Mouse (Mus musculus) CH12.LX (cell line): ENCODE measurements around the gene Cytip. TPM values are rescaled to one million over a fixed set of nuclear protein-coding genes. Genes with fewer than 3 reads are reported as not detected.
A peak's percentile ranks its signal among the peaks of the same experiment; 100 is the strongest.

ENCODE experiments used
- DNase-seq: peaks from one replicate; pipeline ENCODE4 v3.0.0-alpha.2; 2013; ENCODE audit errors: extremely low read depth
- H3K27ac ChIP-seq: 2 replicates; pipeline ENCODE4 v1.5.1; 2012; ENCODE audit warnings: low read depth, mild to moderate bottlenecking, control low read depth, moderate library complexity; ENCODE audit not compliant: insufficient read depth
- H3K27me3 ChIP-seq: replicated peaks from 2 replicates; pipeline ENCODE3; 2012; ENCODE audit warnings: inconsistent platforms
- H3K36me3 ChIP-seq, 2 experiments: replicated peaks in 1 of 2; 2 replicates each; pipeline versions ENCODE3 to v1.6.1; 2012; ENCODE audit warnings: inconsistent platforms in 1 of 2, low read length in 1 of 2, mild to moderate bottlenecking in 1 of 2, mixed read lengths in 1 of 2, moderate library complexity in 1 of 2; ENCODE audit not compliant: control insufficient read depth in 1 of 2, insufficient read depth in 1 of 2
- H3K4me1 ChIP-seq, 2 experiments: 2 replicates each; pipeline ENCODE4 v1.6.1; 2012; ENCODE audit warnings: inconsistent platforms in 1 of 2, moderate library complexity in 1 of 2; ENCODE audit not compliant: insufficient read depth in 2 of 2, control insufficient read depth in 1 of 2
- H3K4me2 ChIP-seq: 2 replicates; pipeline ENCODE4 v1.6.1; 2012; ENCODE audit warnings: low read depth, mild to moderate bottlenecking, control low read depth; ENCODE audit not compliant: poor library complexity, insufficient read depth, severe bottlenecking
- H3K4me3 ChIP-seq, 3 experiments: fragments of 150-350 bp in 1 of 3; sonication (generic) in 1 of 3; replicated peaks in 1 of 3; 2 replicates each; pipeline versions ENCODE3 to v1.5.1; 2011 to 2012; ENCODE audit warnings: low read depth in 2 of 3, low read length in 2 of 3, mild to moderate bottlenecking in 2 of 3, moderate library complexity in 2 of 3, control low read depth in 1 of 3, improper control_type of control experiment in 1 of 3, inconsistent platforms in 1 of 3, mixed read lengths in 1 of 3; ENCODE audit not compliant: poor library complexity in 1 of 3
- H3K79me2 ChIP-seq: replicated peaks from 2 replicates; pipeline ENCODE4 v1.6.1; 2012; ENCODE audit warnings: mild to moderate bottlenecking, moderate library complexity; ENCODE audit not compliant: control insufficient read depth, poor library complexity, insufficient read depth, severe bottlenecking; ENCODE audit errors: extremely low read depth
- H3K9ac ChIP-seq: 2 replicates; pipeline ENCODE4 v1.6.1; 2012; ENCODE audit warnings: low read depth, mild to moderate bottlenecking, control low read depth, moderate library complexity; ENCODE audit not compliant: insufficient read depth
- H3K9me3 ChIP-seq: replicated peaks from 2 replicates; pipeline ENCODE3; 2012; ENCODE audit warnings: low read length, inconsistent platforms, mixed read lengths
- BHLHE40 ChIP-seq: IDR thresholded peaks from 2 replicates; pipeline ENCODE4 v1.6.1; 2011; ENCODE audit warnings: mild to moderate bottlenecking, low read depth, low read length, improper control_type of control experiment
- CHD1 ChIP-seq: IDR thresholded peaks from 2 replicates; pipeline ENCODE4 v1.6.1; 2012; ENCODE audit warnings: low read depth, low read length, improper control_type of control experiment, inconsistent platforms
- CHD2 ChIP-seq: IDR thresholded peaks from 2 replicates; pipeline ENCODE4 v1.6.1; 2011; ENCODE audit warnings: low read length, improper control_type of control experiment
- E2F4 ChIP-seq: IDR thresholded peaks from 2 replicates; pipeline ENCODE4 v1.6.1; 2011; ENCODE audit warnings: low read depth, low read length, improper control_type of control experiment; ENCODE audit not compliant: insufficient replicate concordance
- ELF1 ChIP-seq: IDR thresholded peaks from 2 replicates; pipeline ENCODE4 v1.6.1; 2014; ENCODE audit warnings: low read depth, mild to moderate bottlenecking, inconsistent platforms, low read length, improper control_type of control experiment
- EP300 ChIP-seq: IDR thresholded peaks from 2 replicates; pipeline ENCODE4 v1.6.1; 2011; ENCODE audit warnings: low read length, improper control_type of control experiment
- ETS1 ChIP-seq: conservative IDR thresholded peaks from 2 replicates; pipeline ENCODE4 v1.6.1; 2012; ENCODE audit warnings: low read depth, mild to moderate bottlenecking, inconsistent platforms, low read length, improper control_type of control experiment, moderate library complexity
- HCFC1 ChIP-seq: IDR thresholded peaks from 2 replicates; pipeline ENCODE4 v1.6.1; 2012; ENCODE audit warnings: low read depth, mild to moderate bottlenecking, inconsistent platforms, low read length, improper control_type of control experiment
- IRF4 ChIP-seq: IDR thresholded peaks from 2 replicates; pipeline ENCODE4 v1.6.1; 2014; ENCODE audit warnings: low read depth, mild to moderate bottlenecking, inconsistent platforms, low read length, improper control_type of control experiment
- JUN ChIP-seq: IDR thresholded peaks from 2 replicates; pipeline ENCODE4 v1.6.1; 2011; ENCODE audit warnings: low read depth, mild to moderate bottlenecking, low read length, improper control_type of control experiment, moderate library complexity; ENCODE audit not compliant: insufficient read depth
- JUND ChIP-seq: conservative IDR thresholded peaks from 2 replicates; pipeline ENCODE4 v1.6.1; 2011; ENCODE audit warnings: low read depth, low read length, improper control_type of control experiment
- MAFK ChIP-seq: IDR thresholded peaks from 2 replicates; pipeline ENCODE4 v1.6.1; 2011; ENCODE audit warnings: low read length, improper control_type of control experiment; ENCODE audit not compliant: insufficient replicate concordance
- MAX ChIP-seq: IDR thresholded peaks from 2 replicates; pipeline ENCODE4 v1.6.1; 2011; ENCODE audit warnings: low read length, improper control_type of control experiment
- MEF2A ChIP-seq: IDR thresholded peaks from 2 replicates; pipeline ENCODE4 v1.6.1; 2014; ENCODE audit warnings: low read depth, mild to moderate bottlenecking, inconsistent platforms, low read length, improper control_type of control experiment, borderline replicate concordance
- MXI1 ChIP-seq: IDR thresholded peaks from 2 replicates; pipeline ENCODE4 v1.6.1; 2011; ENCODE audit warnings: mild to moderate bottlenecking, low read depth, low read length, improper control_type of control experiment
- NELFE ChIP-seq: IDR thresholded peaks from 2 replicates; pipeline ENCODE4 v1.6.1; 2011; ENCODE audit warnings: low read depth, low read length, improper control_type of control experiment
- PAX5 ChIP-seq: IDR thresholded peaks from 2 replicates; pipeline ENCODE4 v1.6.1; 2012; ENCODE audit warnings: low read length, inconsistent platforms, mixed read lengths
- POLR2A ChIP-seq: IDR thresholded peaks from 2 replicates; pipeline ENCODE4 v1.6.1; 2011; ENCODE audit warnings: low read depth, mild to moderate bottlenecking, improper control_type of control experiment, low read length
- POLR2AphosphoS2 ChIP-seq: IDR thresholded peaks from 2 replicates; pipeline ENCODE4 v1.6.1; 2011; ENCODE audit warnings: low read depth, low read length, improper control_type of control experiment
- RAD21 ChIP-seq: IDR thresholded peaks from 2 replicates; pipeline ENCODE4 v1.6.1; 2011; ENCODE audit warnings: low read depth, mild to moderate bottlenecking, low read length, improper control_type of control experiment, moderate library complexity
- SMC3 ChIP-seq: IDR thresholded peaks from 2 replicates; pipeline ENCODE4 v1.6.1; 2011; ENCODE audit warnings: low read depth, low read length, improper control_type of control experiment
- TBP ChIP-seq: conservative IDR thresholded peaks from 2 replicates; pipeline ENCODE4 v1.6.1; 2011; ENCODE audit warnings: low read depth, low read length, improper control_type of control experiment
- UBTF ChIP-seq: IDR thresholded peaks from 2 replicates; pipeline ENCODE4 v1.6.1; 2012; ENCODE audit warnings: low read depth, mild to moderate bottlenecking, inconsistent platforms, low read length, improper control_type of control experiment, moderate library complexity
- USF1 ChIP-seq: IDR thresholded peaks from 2 replicates; pipeline ENCODE4 v1.6.1; 2014; ENCODE audit warnings: low read depth, mild to moderate bottlenecking, inconsistent platforms, low read length, improper control_type of control experiment
- ZC3H11A ChIP-seq: IDR thresholded peaks from 2 replicates; pipeline ENCODE4 v1.6.1; 2012; ENCODE audit warnings: low read depth, mild to moderate bottlenecking, inconsistent platforms, low read length, improper control_type of control experiment
- ZKSCAN1 ChIP-seq: IDR thresholded peaks from 2 replicates; pipeline ENCODE4 v1.6.1; 2012; ENCODE audit warnings: low read depth, inconsistent platforms, low read length, improper control_type of control experiment, borderline replicate concordance
- ZMIZ1 ChIP-seq: IDR thresholded peaks from 2 replicates; pipeline ENCODE4 v1.6.1; 2012; ENCODE audit warnings: low read depth, mild to moderate bottlenecking, inconsistent platforms, low read length, improper control_type of control experiment
- dilution Hi-C: fragments of 300-500 bp; cut with MboI; formaldehyde crosslinking; loops from 2 replicates; pipeline ENCODE4 v1.14.3; 2020; ENCODE audit warnings: low sequenced_read_pairs; ENCODE audit not compliant: extremely low pct_unique_long_range_greater_than_20kb, extremely low pct_ligation_motif_present
- in situ Hi-C: fragments of 300-500 bp; cut with MboI; formaldehyde crosslinking; loops from 3 replicates; pipeline ENCODE4 v1.14.3; 2019; ENCODE audit warnings: low sequenced_read_pairs, low pct_ligation_motif_present, low pct_unique_long_range_greater_than_20kb, mixed read lengths
- polyA plus RNA-seq: library from polyadenylated mRNA; unstranded; fragments of >175 nt; gene quantifications from 2 replicates; pipeline ENCODE4 v1.2.1, GENCODE M21; 2012; ENCODE audit warnings: low read depth; ENCODE audit not compliant: insufficient read length
- total RNA-seq, 2 experiments: library from RNA; depleted of rRNA; stranded (reverse); fragments of 300-350 nt in 1 of 2; fragments of >200 nt in 1 of 2; gene quantifications; 2 replicates each; pipeline ENCODE4 v1.2.3; 2012 to 2014

Gene Cytip
- total and polyA plus RNA-seq, 3 experiments = 43.1 to 61.3 (median 55.9) TPM

DNA sequence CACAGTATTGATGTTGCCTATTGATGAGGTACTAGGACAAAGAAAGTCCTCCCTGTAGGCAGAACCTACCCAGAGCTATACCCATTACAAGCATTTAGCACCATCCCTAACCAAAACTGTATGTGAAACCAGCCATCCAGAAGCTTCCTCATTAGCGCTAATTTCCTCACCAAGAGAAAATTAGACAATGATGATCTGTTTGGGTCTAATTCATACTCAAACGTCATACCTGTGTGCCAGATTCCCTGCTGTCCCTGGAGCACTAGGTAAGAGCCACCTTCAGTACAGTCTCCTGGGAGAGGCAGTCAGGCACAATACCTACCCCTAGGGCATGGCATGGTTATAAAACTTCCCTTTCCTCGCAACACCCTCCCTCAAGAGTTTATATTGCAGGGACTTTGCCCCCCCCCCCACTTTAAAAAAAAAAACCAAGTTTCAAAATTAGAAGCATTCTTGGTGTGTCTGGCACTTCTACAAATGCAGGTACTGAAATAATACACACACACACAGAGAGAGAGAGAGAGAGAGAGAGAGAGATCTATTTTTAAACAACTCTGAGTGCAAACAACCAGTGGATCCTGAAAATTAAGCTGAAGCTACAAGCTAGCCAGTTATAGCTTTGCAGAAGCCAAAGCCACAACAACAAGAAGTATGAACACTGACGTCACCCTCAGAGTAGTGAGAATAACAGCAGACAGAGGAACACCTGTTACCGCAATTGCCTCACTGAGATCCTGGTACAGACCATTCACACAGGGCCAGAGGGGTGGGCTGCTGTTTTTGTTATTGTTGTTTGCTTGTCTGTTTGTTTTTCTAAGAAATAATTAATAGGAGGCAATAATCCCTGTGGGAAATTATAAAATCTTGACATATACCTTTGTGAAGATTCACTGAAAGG is 38.6 kb downstream of the Cytip start (continued):
- TF ChIP-seq HCFC1 = 0 out of 2 replicates have a peak, but pooled peaks have one; percentile 4
- TF ChIP-seq ZMIZ1 = 0 out of 2 replicates have a peak, but pooled peaks have one; percentile 7
- 0 out of 2 replicates have a peak, but pooled peaks have one; percentile 10 for TF ChIP-seq E2F4
- TF ChIP-seq MEF2A = peak; percentile 95
- peak; percentile 87 for TF ChIP-seq EP300
- TF ChIP-seq NELFE = no peak
- peak; percentile 38; the same call in 1 of the 2 replicates for TF ChIP-seq IRF4
- TF ChIP-seq SMC3 = peak; percentile 19; the same call in 1 of the 2 replicates
- peak; percentile 92 for TF ChIP-seq ETS1
- TF ChIP-seq MAX = no peak
- TF ChIP-seq TBP = 0 out of 2 replicates have a peak, but pooled peaks have one; percentile 22
- peak; percentile 69; the same call in 1 of the 2 replicates for TF ChIP-seq CHD2
- TF ChIP-seq MAFK = peak; percentile 52; the same call in 1 of the 2 replicates
- TF ChIP-seq, all 38 proteins: peak for 23

DNA sequence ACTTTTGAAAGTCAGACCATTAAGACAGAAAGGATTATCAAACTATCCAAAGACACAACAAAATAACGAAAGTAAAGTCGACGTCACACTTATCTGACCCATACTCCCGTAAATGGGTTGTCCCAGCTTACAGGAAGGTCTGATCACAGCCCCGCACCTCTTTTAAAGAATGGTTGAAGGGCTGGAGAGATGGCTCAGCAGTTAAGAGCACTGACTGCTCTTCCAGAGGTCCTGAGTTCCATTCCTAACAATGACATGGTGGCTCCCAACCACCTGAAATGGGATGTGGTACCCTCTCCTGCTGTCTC is 39.3 kb downstream of the Cytip start:
- Histone ChIP-seq H3K4me3 (peak overlapping the region; percentile 50 to 74 (median 59)), H3K36me3 (peaks cover 0 to 9% of the 10 kb centered on the region in 2 experiments), H3K9me3 (no peaks in the 10 kb centered on the region), H3K9ac (peak overlapping the region; percentile 94), H3K27ac (peak overlapping the region; percentile 95), H3K4me2 (peak overlapping the region; percentile 95), H3K79me2 (peaks cover 61% of the 10 kb centered on the region), H3K27me3 (no peaks in the 10 kb centered on the region), H3K4me1 (peaks cover 5 to 36% of the 10 kb centered on the region in 2 experiments)
- dilution Hi-C loops (no loop called here), in situ Hi-C loops (no loop called here)
- no peak for TF ChIP-seq MEF2A
- TF ChIP-seq ETS1 = no peak
- TF ChIP-seq JUND = no peak
- no peak for TF ChIP-seq E2F4
- TF ChIP-seq HCFC1 = no peak
- no peak for TF ChIP-seq POLR2A
- TF ChIP-seq CHD1 = no peak
- no peak for TF ChIP-seq ZKSCAN1
- TF ChIP-seq ZC3H11A = no peak
- TF ChIP-seq POLR2AphosphoS2 = no peak
- no peak for TF ChIP-seq USF1
- no peak for TF ChIP-seq CHD2
- TF ChIP-seq MXI1 = no peak
- TF ChIP-seq PAX5 = no peak
- TF ChIP-seq RAD21 = no peak
- TF ChIP-seq UBTF = no peak
- TF ChIP-seq BHLHE40 = no peak
- TF ChIP-seq ELF1 = no peak
- TF ChIP-seq JUN = no peak
- no peak for DNase-seq
